Mouse (Mus musculus): ENCODE results near the gene Homer2. TPM values are rescaled to one million over a fixed set of nuclear protein-coding genes. Genes with fewer than 3 reads are reported as not detected.

Homer2 gene
- polyA plus RNA-seq, 1 experiment from 2014 or later, result 15.4 TPM

DNA sequence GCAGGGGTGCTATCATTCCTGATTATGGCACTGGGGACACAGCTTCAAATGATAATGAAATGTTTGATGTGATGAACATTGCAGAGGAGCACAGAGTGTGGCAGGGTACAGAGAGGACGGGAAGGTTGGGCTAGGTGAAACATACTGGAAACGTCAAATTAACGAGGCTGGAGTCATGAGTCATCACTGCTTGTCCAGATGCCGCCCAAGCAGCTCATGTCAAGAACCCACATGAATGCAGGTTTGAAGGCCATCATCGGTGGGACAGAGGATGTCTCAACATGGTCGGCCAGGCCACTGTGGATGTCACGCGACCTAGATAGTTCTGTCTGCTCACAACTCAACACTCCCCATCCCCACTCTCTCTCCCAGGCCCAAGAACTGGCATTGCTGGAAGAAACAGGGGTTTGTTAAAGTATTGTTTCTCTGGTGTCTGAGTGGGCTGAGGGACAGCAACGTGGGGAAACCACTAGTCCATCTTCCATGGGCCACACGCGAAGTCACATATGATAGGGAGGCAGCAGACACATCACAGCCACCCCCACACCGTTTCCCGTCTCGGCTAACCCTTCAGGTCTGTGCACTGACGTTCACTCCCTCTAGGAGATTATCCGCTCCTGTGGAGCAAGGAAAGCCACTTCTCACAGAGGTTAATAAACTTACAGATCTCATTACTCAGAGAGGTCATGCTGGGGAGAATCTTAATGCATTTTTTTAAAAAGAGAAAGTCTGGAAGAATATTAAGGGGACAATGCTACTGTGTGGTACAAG lies 11.4 kb downstream of the Homer2 start:
- H3K9ac ChIP-seq (replicated peaks), result no peak overlapping the region
- no peaks in the 10 kb centered on the region for H3K9me3 ChIP-seq
- no peak for ATAC-seq
- H3K27ac ChIP-seq, result no peak overlapping the region
- H3K4me3 ChIP-seq (replicated peaks), result no peak overlapping the region
- WGBS, result 80% methylated on average over 16 of the region's 16 CpGs
- no peak overlapping the region for H3K4me2 ChIP-seq (replicated peaks)
- no peaks in the 10 kb centered on the region for H3K36me3 ChIP-seq
- H3K4me1 ChIP-seq (replicated peaks), result 0 out of 2 replicates have a peak, but pooled peaks cover 2% of the 10 kb centered on the region
- no peaks in the 10 kb centered on the region for H3K27me3 ChIP-seq

GRCm38 (mm10) chr7:81691067-81691466 lies 16.3 kb downstream of the Homer2 start:
- Histone ChIP-seq H3K27me3 (no peaks in the 10 kb centered on the region), H3K36me3 (no peaks in the 10 kb centered on the region), H3K4me2 (replicated peaks) (no peak overlapping the region), H3K4me1 (replicated peaks) (peaks cover 8% of the 10 kb centered on the region), H3K9ac (replicated peaks) (no peak overlapping the region), H3K27ac (no peak overlapping the region), H3K9me3 (no peaks in the 10 kb centered on the region), H3K4me3 (replicated peaks) (no peak overlapping the region)
- ATAC-seq, result no peak
- 93% methylated on average over 5 of the region's 5 CpGs for WGBS

GRCm38 (mm10) chr7:81689116-81689681 lies 18.1 kb downstream of the Homer2 start:
- 68% methylated on average over 8 of the region's 8 CpGs for WGBS
- no peak overlapping the region for H3K4me3 ChIP-seq (replicated peaks)
- ATAC-seq, result no peak

DNA sequence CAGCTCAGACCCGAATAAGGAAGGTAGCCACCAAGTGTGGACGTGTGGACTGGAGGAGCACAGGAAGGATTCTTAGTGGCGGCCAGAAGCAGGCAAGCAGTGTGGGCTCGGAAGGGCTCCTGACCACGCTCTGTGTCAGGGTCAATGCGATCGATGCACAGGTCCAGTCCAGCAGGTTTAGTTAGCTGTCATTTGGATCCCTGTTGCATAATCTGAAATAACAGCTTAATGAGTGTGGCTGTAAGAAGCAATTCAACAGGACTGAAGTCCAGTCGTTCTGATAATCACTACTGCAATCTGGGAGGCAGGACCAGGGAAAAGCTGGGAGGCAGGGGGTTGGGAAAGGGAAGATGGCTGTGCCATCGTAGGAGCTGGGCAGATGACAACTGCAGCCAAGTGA lies 18.9 kb downstream of the Homer2 start:
- H3K4me1 ChIP-seq (replicated peaks), result peaks cover 15% of the 10 kb centered on the region
- H3K27ac ChIP-seq, result no peak overlapping the region
- no peak overlapping the region for H3K9ac ChIP-seq (replicated peaks)
- no peak overlapping the region for H3K4me2 ChIP-seq (replicated peaks)
- ATAC-seq, result no peak
- no peaks in the 10 kb centered on the region for H3K27me3 ChIP-seq
- H3K9me3 ChIP-seq, result no peaks in the 10 kb centered on the region
- 87% methylated on average over 9 of the region's 9 CpGs for WGBS
- H3K36me3 ChIP-seq, result no peaks in the 10 kb centered on the region
- H3K4me3 ChIP-seq (replicated peaks), result no peak overlapping the region

More at GRCm38 (mm10) chr7:81689116-81689681, 18.1 kb downstream of the Homer2 start:
- Histone ChIP-seq H3K36me3 (no peaks in the 10 kb centered on the region), H3K4me1 (replicated peaks) (peaks cover 11% of the 10 kb centered on the region), H3K4me2 (replicated peaks) (no peak overlapping the region), H3K27ac (no peak overlapping the region), H3K27me3 (no peaks in the 10 kb centered on the region), H3K9me3 (no peaks in the 10 kb centered on the region), H3K9ac (replicated peaks) (no peak overlapping the region)

DNA sequence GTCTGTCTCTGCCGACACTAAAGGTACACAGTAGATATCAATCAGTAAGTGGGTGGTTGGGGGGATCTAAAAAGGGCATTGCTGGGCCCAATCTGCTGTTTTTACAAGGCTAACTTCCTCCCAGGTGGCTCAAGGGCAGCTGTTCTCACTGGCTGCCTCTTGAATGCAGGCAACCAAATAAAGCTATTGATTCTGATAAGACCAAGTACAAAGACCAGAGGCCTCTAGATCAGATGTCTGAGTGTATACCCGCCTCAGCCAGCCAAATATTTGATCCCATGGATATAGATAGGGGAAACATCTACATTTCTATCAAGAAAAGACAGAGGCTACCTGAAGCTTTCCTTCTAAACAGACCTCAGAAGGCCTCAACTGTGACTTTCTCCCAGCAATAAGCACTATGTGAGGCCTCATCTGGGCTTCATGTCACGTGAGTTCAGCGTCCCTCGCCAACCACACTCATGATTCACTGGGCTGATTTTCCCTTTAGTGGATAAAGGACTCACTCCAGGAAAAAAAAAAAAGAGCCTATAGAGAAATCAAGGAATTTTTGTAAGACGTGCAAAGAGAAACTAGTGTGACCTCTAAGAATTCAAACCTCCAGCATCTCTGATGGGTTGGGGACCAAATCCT lies 19.5 kb downstream of the Homer2 start:
- H3K4me2 ChIP-seq (replicated peaks), result no peak overlapping the region
- peaks cover 13% of the 10 kb centered on the region for H3K4me1 ChIP-seq (replicated peaks)
- H3K36me3 ChIP-seq, result no peaks in the 10 kb centered on the region
- H3K4me3 ChIP-seq (replicated peaks), result no peak overlapping the region
- no peak overlapping the region for H3K27ac ChIP-seq
- H3K27me3 ChIP-seq, result no peaks in the 10 kb centered on the region
- no peak for ATAC-seq
- H3K9me3 ChIP-seq, result no peaks in the 10 kb centered on the region
- WGBS, result 92% methylated on average over 6 of the region's 6 CpGs
- no peak overlapping the region for H3K9ac ChIP-seq (replicated peaks)

GRCm38 (mm10) chr7:81685375-81685774 lies 22.0 kb downstream of the Homer2 start:
- WGBS, result 92% methylated on average over 7 of the region's 7 CpGs
- H3K4me2 ChIP-seq (replicated peaks), result no peak overlapping the region
- H3K27ac ChIP-seq, result no peak overlapping the region
- no peaks in the 10 kb centered on the region for H3K27me3 ChIP-seq
- no peaks in the 10 kb centered on the region for H3K36me3 ChIP-seq
- H3K9me3 ChIP-seq, result no peaks in the 10 kb centered on the region
- H3K4me1 ChIP-seq (replicated peaks), result peaks cover 13% of the 10 kb centered on the region
- no peak overlapping the region for H3K9ac ChIP-seq (replicated peaks)
- H3K4me3 ChIP-seq (replicated peaks), result no peak overlapping the region
- ATAC-seq, result no peak

DNA sequence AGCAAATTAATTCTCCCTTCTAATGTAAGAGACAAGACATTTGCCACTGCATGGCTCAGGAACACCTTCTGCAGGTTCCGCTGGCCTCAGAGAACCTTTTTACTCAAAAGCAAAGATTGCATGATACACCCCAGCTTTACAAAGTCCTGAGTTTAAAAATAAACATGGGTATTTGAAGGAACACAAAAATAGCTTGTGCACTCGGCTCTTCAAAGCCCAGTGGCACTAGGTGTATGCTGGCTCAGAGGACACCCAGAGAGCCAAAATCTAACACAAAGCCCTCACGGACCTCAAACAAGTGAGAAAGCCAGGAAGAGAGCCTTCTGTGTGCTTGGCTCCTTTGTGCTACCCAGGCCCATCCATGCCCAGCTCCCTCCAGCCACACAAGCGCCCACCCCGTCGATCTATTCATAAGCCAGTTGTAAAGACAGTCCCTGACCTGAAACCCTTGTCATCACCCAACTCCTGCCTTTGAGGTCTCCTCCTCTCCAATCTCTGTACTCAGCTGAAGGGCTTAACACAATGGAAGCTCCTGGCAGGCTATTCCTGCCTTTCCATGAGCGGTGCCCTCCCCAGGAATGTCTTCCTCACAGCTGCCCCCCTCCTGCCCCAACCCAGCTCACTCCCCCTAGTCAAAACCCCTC lies 23.4 kb downstream of the Homer2 start:
- H3K9ac ChIP-seq (replicated peaks), result no peak overlapping the region
- no peak for ATAC-seq
- H3K27me3 ChIP-seq, result no peaks in the 10 kb centered on the region
- H3K36me3 ChIP-seq, result no peaks in the 10 kb centered on the region
- no peaks in the 10 kb centered on the region for H3K9me3 ChIP-seq
- peaks cover 7% of the 10 kb centered on the region; the same call in 1 of the 2 replicates for H3K4me1 ChIP-seq (replicated peaks)
- H3K4me3 ChIP-seq (replicated peaks), result no peak overlapping the region
- WGBS, result 72% methylated on average over 7 of the region's 7 CpGs
- H3K27ac ChIP-seq, result no peak overlapping the region
- no peak overlapping the region for H3K4me2 ChIP-seq (replicated peaks)

DNA sequence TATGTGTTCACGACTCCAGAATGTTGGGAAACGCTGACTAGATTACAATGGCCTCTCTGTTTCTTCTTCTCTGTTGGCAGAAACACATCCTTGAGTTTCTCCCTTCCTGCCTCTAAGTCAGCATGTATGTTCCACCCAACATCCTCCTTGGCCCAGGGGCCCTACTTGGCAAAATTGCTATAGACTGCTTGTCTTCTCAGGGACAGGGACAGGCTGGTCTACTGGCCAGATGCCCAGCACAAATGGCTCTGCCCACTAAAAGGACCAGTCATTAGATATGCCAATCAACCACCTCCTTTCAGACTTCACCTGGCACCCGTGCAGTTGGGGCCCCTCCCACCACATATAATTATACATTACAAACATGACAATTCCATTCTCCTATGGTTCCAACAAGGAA lies 25.9 kb downstream of the Homer2 start:
- WGBS, result 86% methylated on average over 3 of the region's 3 CpGs
- no peak for ATAC-seq
- Histone ChIP-seq H3K9me3 (no peaks in the 10 kb centered on the region), H3K9ac (replicated peaks) (no peak overlapping the region), H3K4me3 (replicated peaks) (no peak overlapping the region), H3K4me1 (replicated peaks) (peaks cover 7% of the 10 kb centered on the region; the same call in 1 of the 2 replicates), H3K4me2 (replicated peaks) (no peak overlapping the region), H3K36me3 (no peaks in the 10 kb centered on the region), H3K27me3 (no peaks in the 10 kb centered on the region), H3K27ac (no peak overlapping the region)

GRCm38 (mm10) chr7:81673359-81674013 lies 33.8 kb downstream of the Homer2 start:
- Histone ChIP-seq H3K4me3 (replicated peaks) (no peak overlapping the region), H3K4me1 (replicated peaks) (peaks cover 12% of the 10 kb centered on the region), H3K27me3 (no peaks in the 10 kb centered on the region), H3K4me2 (replicated peaks) (peak overlapping the region; percentile 4; the same call in 1 of the 2 replicates), H3K36me3 (no peaks in the 10 kb centered on the region), H3K9me3 (no peaks in the 10 kb centered on the region), H3K27ac (peak overlapping the region; percentile 57), H3K9ac (replicated peaks) (no peak overlapping the region)
- ATAC-seq, result peak; percentile 86
- 55% methylated on average over 15 of the region's 15 CpGs for WGBS

- Histone ChIP-seq H3K4me3 (replicated peaks) (no peak overlapping the region), H3K27ac (peak overlapping the region; percentile 57; the same call in 1 of the 2 replicates), H3K4me1 (replicated peaks) (peaks cover 12% of the 10 kb centered on the region), H3K4me2 (replicated peaks) (no peak overlapping the region), H3K36me3 (no peaks in the 10 kb centered on the region), H3K27me3 (no peaks in the 10 kb centered on the region), H3K9ac (replicated peaks) (no peak overlapping the region), H3K9me3 (no peaks in the 10 kb centered on the region)
- WGBS, result 75% methylated on average over 10 of the region's 10 CpGs
- no peak for ATAC-seq
Measured at GRCm38 (mm10) chr7:81672735-81673291, 34.5 kb downstream of the Homer2 start.

DNA sequence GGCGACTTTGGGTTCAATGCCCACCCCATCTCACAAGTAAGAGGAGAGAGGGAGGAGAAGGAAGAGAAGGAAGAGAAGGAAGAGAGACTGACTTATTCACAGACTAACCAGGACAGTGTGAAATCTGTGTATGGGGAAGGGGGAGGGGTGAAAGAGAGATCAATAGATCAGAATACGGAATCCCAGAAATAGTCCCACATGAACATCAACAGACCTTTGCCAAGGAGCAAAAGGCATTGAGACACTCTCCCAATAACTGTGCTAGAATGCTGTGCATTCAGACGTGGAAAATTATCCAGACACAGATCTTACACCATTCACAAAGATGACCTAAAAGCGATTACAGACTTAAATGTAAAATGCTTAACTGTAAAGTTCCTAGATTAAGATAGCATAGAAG lies 40.2 kb downstream of the Homer2 start:
- no peak overlapping the region for H3K9ac ChIP-seq (replicated peaks)
- H3K4me2 ChIP-seq (replicated peaks), result no peak overlapping the region
- H3K27ac ChIP-seq, result no peak overlapping the region
- ATAC-seq, result no peak
- H3K4me1 ChIP-seq (replicated peaks), result no peaks in the 10 kb centered on the region
- no peaks in the 10 kb centered on the region for H3K9me3 ChIP-seq
- H3K4me3 ChIP-seq (replicated peaks), result no peak overlapping the region
- WGBS, result 78% methylated on average over 4 of the region's 4 CpGs
- H3K36me3 ChIP-seq, result no peaks in the 10 kb centered on the region
- H3K27me3 ChIP-seq, result no peaks in the 10 kb centered on the region
